Comparison of ENCODE assay signal across 23 mouse cellular contexts in the genomic region with DNA sequence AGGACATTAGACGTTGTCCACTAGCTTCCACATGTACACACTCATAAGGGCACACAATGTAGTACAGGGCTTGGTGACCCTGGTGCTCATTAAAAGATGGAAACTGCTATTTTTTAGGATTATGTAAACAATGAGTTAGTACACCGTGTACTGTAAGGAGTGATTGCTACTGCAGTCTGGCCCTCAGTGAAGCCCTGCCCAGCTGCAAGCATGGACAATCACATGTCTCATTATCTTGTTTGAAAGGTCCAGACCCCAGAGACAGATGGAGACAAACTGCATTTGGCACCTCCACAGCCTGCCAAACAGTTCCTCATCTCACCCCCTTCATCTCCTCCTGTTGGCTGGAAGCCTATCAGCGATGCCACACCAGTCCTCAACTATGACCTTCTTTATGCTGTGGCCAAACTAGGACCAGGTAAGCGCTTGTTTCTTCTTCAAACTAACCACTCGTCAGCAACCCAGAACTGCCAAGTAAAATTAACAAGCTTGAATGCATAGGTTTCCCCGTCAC. TPM values are rescaled to one million over a fixed set of nuclear protein-coding genes. Genes with fewer than 3 reads are reported as not detected.
DNase-seq lines count a peak whose midpoint lies in the region; ATAC-seq and TF ChIP-seq lines count a peak whose summit lies in the region.
"Had no signal": no experiment of that assay in that cellular context is flagged by ENCODE, and none has a peak within 500 bp of the region (broad histone marks: within the 10 kb centered on the region; RNA-seq: fewer than 3 reads in every experiment).

No protein-coding gene starts in this region.

- WGBS in heart, adult 2 months, result 55% methylated on average over 6 of the region's 6 CpGs
- WGBS in heart, embryonic 12.5 days, result 63% methylated on average over 6 of the region's 6 CpGs
- 83% methylated on average over 6 of the region's 6 CpGs for WGBS in forebrain, embryonic 14.5 days

- no peak for ATAC-seq in heart, embryonic 12.5 days (ENCODE audit: insufficient number of reproducible peaks, low FRiP score)
- ATAC-seq in forebrain, embryonic 14.5 days, result no peak
- ATAC-seq: forebrain, embryonic 13.5 days; intestine, postnatal 0 days had no signal

- H3K9me3 ChIP-seq in heart, embryonic 12.5 days (replicated peaks), result no peaks in the 10 kb centered on the region
- H3K9me3 ChIP-seq in forebrain, embryonic 14.5 days (replicated peaks; ENCODE audit: control insufficient read depth, low read length), result no peaks in the 10 kb centered on the region
- H3K9me3 ChIP-seq: forebrain, embryonic 13.5 days; hindbrain, embryonic 13.5 days; midbrain, embryonic 12.5 days; neural tube, embryonic 12.5 days had no signal

- intact Hi-C loops in heart, adult 2 months (cut with DNase I), result no loop called here

- H3K79me2 ChIP-seq in heart, adult 2 months (replicated peaks; ENCODE audit: control insufficient read depth, insufficient read depth, low read length), result no peaks in the 10 kb centered on the region

- H3K4me3 ChIP-seq in heart, adult 2 months, result no peak overlapping the region
- no peak overlapping the region for H3K4me3 ChIP-seq in heart, embryonic 12.5 days
- no peak overlapping the region for H3K4me3 ChIP-seq in forebrain, embryonic 14.5 days (ENCODE audit: low read depth, low read length)
- H3K4me3 ChIP-seq: forebrain, embryonic 13.5 days; hindbrain, embryonic 13.5 days; midbrain, embryonic 12.5 days; myocyte; neural tube, embryonic 12.5 days had no signal

- peaks cover 16% of the 10 kb centered on the region for H3K36me3 ChIP-seq in heart, adult 2 months (ENCODE audit: control insufficient read depth, insufficient read depth, low read length)
- H3K36me3 ChIP-seq in heart, embryonic 12.5 days, result peaks cover 9% of the 10 kb centered on the region
- no peaks in the 10 kb centered on the region for H3K36me3 ChIP-seq in forebrain, embryonic 14.5 days (ENCODE audit: control insufficient read depth, insufficient read depth, low read length)
- H3K36me3 ChIP-seq: midbrain, embryonic 12.5 days; neural tube, embryonic 12.5 days had no signal

- H3K4me2 ChIP-seq in heart, embryonic 12.5 days, result no peak overlapping the region
- no peak overlapping the region for H3K4me2 ChIP-seq in forebrain, embryonic 14.5 days (ENCODE audit: low read length)
- H3K4me2 ChIP-seq: forebrain, embryonic 13.5 days; hindbrain, embryonic 13.5 days; midbrain, embryonic 12.5 days; neural tube, embryonic 12.5 days had no signal

- no peak overlapping the region for H3K9ac ChIP-seq in heart, adult 2 months (ENCODE audit: low read depth, low read length)
- H3K9ac ChIP-seq in heart, embryonic 12.5 days, result no peak overlapping the region
- H3K9ac ChIP-seq in forebrain, embryonic 14.5 days (ENCODE audit: low read length), result no peak overlapping the region
- H3K9ac ChIP-seq: forebrain, embryonic 13.5 days; hindbrain, embryonic 13.5 days; midbrain, embryonic 12.5 days; neural tube, embryonic 12.5 days had no signal

- peak; percentile 58; the same call in 1 of the 2 replicates for TF ChIP-seq EP300 in heart, adult 2 months (IDR thresholded peaks at IDR 0.05; ENCODE audit: insufficient read depth, low read depth, low read length)

- no peak for TF ChIP-seq CTCF in heart, adult 2 months (IDR thresholded peaks at IDR 0.05)

- peaks cover 2% of the 10 kb centered on the region for H3K4me1 ChIP-seq in heart, adult 2 months (ENCODE audit: control insufficient read depth, insufficient read depth, low read length)
- peaks cover 10% of the 10 kb centered on the region; the same call in 1 of the 2 replicates for H3K4me1 ChIP-seq in heart, embryonic 12.5 days (replicated peaks)
- H3K4me1 ChIP-seq in forebrain, embryonic 14.5 days (ENCODE audit: control insufficient read depth, insufficient read depth, low read length), result peaks cover 4% of the 10 kb centered on the region; the same call in 1 of the 2 replicates

- H3K27ac ChIP-seq in heart, adult 2 months, result peak overlapping the region; percentile 26; the same call in 1 of the 2 replicates
- H3K27ac ChIP-seq in heart, embryonic 12.5 days (ENCODE audit: poor library complexity, severe bottlenecking), result no peak overlapping the region
- no peak overlapping the region for H3K27ac ChIP-seq in forebrain, embryonic 14.5 days (ENCODE audit: low read depth, low read length)
- H3K27ac ChIP-seq: forebrain, embryonic 13.5 days; hindbrain, embryonic 13.5 days; midbrain, embryonic 12.5 days; neural tube, embryonic 12.5 days had no signal

- no peaks in the 10 kb centered on the region for H3K27me3 ChIP-seq in heart, adult 2 months (ENCODE audit: control insufficient read depth, insufficient read depth, low read length)
- no peaks in the 10 kb centered on the region for H3K27me3 ChIP-seq in heart, embryonic 12.5 days (replicated peaks)
- no peaks in the 10 kb centered on the region for H3K27me3 ChIP-seq in forebrain, embryonic 14.5 days (replicated peaks; ENCODE audit: control insufficient read depth, insufficient read depth, low read length)
- H3K27me3 ChIP-seq: forebrain, embryonic 13.5 days; hindbrain, embryonic 13.5 days; midbrain, embryonic 12.5 days; neural tube, embryonic 12.5 days had no signal

- TF ChIP-seq POLR2A in heart, adult 2 months (IDR thresholded peaks at IDR 0.05; ENCODE audit: insufficient read depth, low read depth, low read length), result no peak

- DNase-seq in cerebellum, adult 11-12 months, result peak; percentile 14
- no peak for DNase-seq in cerebellum, adult 9-10 months
- peak in 1 of 2 experiments; percentile 27 for DNase-seq in heart, adult 2 months
- DNase-seq in brain, adult 2 months (ENCODE audit: low read depth, low spot score), result peak; percentile 42
- DNase-seq in heart, postnatal 4 days, result peak; percentile 10
- DNase-seq in forebrain, embryonic 14.5 days (ENCODE audit: low spot score), result no peak
- DNase-seq in lung, adult 18-20 months, result no peak
- DNase-seq: adrenal gland, adult 8-10 months; cerebellum, postnatal 36 days; gastrocnemius, postnatal 25 days; kidney, adult 9 months; kidney, postnatal 10 days; layer of hippocampus, postnatal 36 days; lung, postnatal 36 days; thymus, postnatal 4 days had no signal

RNA-seq across cellular contexts. Expression of gene Enpp5, which starts 57.8 kb away (rescaled TPM):
- total RNA-seq in heart, adult 2 months (2021), result 10 to 100 TPM; 13.3 to 14.2 TPM
- 14.2 and 24.6 TPM in 2 replicates for polyA plus RNA-seq in heart, adult 2 months (2012; rRNA removed)
- 13.8 and 14.6 TPM in 2 replicates for polyA plus RNA-seq in heart, embryonic 12.5 days (2016; fragmentation: Nextera tagmentation; extraction: Ambion mirVana)
- 1 to 10 TPM; 8.3 to 9.1 TPM for total RNA-seq in heart, postnatal 4 days (2021)
- polyA plus RNA-seq in forebrain, embryonic 14.5 days (2014; fragmentation: Nextera tagmentation; extraction: Ambion mirVana), result 38.4 and 49.6 TPM in 2 replicates
- total RNA-seq: CH12.LX had no signal

Comparison
In these comparisons a context has a peak if more than half of its experiments do, and no peak if none do; other contexts are left out.
1. DNase-seq: peak in cerebellum, adult 11-12 months (single experiment), brain, adult 2 months (single experiment) and heart, postnatal 4 days (single experiment); none in cerebellum, adult 9-10 months (single experiment), forebrain, embryonic 14.5 days (single experiment) and lung, adult 18-20 months (0 of 2).